Mouse (Mus musculus): ENCODE measurements around the gene Zfp536. TPM values are rescaled to one million over a fixed set of nuclear protein-coding genes. Genes with fewer than 3 reads are reported as not detected.

Gene Zfp536
- total and polyA plus RNA-seq, 3 experiments = 3.1 to 10.1 (median 7.7) TPM

DNA sequence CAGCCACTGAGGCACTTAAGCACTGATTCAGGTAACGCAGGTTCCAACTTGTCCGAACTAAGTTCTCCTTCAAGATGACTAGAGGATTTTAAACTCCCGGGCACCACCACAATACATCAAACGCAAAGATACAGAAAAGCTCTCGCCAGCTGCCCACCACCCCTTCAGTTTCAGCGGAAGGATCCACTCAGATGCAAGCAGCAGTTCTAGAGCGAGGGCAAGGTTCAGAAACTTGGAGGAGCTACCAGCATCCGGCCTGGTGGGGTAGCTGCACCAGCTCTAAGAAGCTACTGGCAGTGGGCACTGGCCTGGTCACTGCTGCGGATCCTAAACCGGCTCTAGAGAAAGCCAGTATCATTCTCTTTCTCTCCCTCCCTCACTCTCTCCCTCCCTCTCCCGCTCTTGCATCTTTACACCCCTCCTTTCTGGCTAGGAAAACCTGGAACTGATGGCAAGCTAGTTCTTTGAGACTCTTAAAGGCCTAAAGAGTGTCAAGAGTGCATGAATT, 1.1 kb upstream of the Zfp536 start:
- no peaks in the 10 kb centered on the region for H3K4me1 ChIP-seq (ENCODE audit: control insufficient read depth, insufficient read depth, low read length)
- no peaks in the 10 kb centered on the region for H3K79me2 ChIP-seq (replicated peaks; ENCODE audit: control insufficient read depth, insufficient read depth, low read length)
- H3K9ac ChIP-seq (ENCODE audit: low read depth, low read length) = no peak overlapping the region
- WGBS = 60% methylated on average over 11 of the region's 11 CpGs
- intact Hi-C loops (cut with DNase I) = loop anchor here (5.0 kb wide), 1 partner anchor 163 kb away; no protein-coding TSS in a partner anchor
- no peak overlapping the region for H3K4me3 ChIP-seq
- no peak for TF ChIP-seq POLR2A (IDR thresholded peaks at IDR 0.05; ENCODE audit: insufficient read depth, low read depth, low read length)
- no peak for TF ChIP-seq CTCF (IDR thresholded peaks at IDR 0.05)
- TF ChIP-seq EP300 (IDR thresholded peaks at IDR 0.05; ENCODE audit: insufficient read depth, low read depth, low read length) = no peak
- H3K27ac ChIP-seq = no peak overlapping the region
- H3K27me3 ChIP-seq (ENCODE audit: control insufficient read depth, insufficient read depth, low read length) = peaks cover 9% of the 10 kb centered on the region; the same call in 1 of the 2 replicates
- no peak for DNase-seq
- no peaks in the 10 kb centered on the region for H3K36me3 ChIP-seq (ENCODE audit: control insufficient read depth, insufficient read depth, low read length)

DNA sequence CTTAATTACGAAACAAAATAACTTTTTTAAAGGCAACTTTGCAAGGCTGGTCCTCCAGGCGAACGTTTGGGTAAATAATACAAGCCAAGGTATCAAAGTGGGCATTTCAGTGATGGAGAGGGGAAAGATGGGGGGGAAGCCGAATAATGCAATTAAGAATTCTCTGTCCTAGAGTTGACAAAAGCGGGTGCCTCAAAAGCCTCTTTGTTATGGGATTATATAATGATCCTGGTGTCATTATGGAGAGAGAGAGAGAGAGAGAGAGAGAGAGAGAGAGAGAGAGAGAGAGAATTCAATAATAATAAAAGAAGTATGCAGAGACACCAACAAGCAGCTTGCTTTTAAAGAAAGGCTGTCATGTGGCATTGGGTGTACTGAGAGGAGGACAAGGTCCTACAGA, 465 bp upstream of the Zfp536 start:
- TF ChIP-seq CTCF (IDR thresholded peaks at IDR 0.05) (no peak), EP300 (IDR thresholded peaks at IDR 0.05; ENCODE audit: insufficient read depth, low read depth, low read length) (no peak), POLR2A (IDR thresholded peaks at IDR 0.05; ENCODE audit: insufficient read depth, low read depth, low read length) (no peak)
- 38% methylated on average over 5 of the region's 5 CpGs for WGBS
- peaks cover 9% of the 10 kb centered on the region; the same call in 1 of the 2 replicates for H3K27me3 ChIP-seq (ENCODE audit: control insufficient read depth, insufficient read depth, low read length)
- intact Hi-C loops (cut with DNase I) = loop anchor here (5.0 kb wide), 1 partner anchor 163 kb away; no protein-coding TSS in a partner anchor
- H3K36me3 ChIP-seq (ENCODE audit: control insufficient read depth, insufficient read depth, low read length) = no peaks in the 10 kb centered on the region
- no peak overlapping the region for H3K27ac ChIP-seq
- no peaks in the 10 kb centered on the region for H3K4me1 ChIP-seq (ENCODE audit: control insufficient read depth, insufficient read depth, low read length)
- H3K79me2 ChIP-seq (replicated peaks; ENCODE audit: control insufficient read depth, insufficient read depth, low read length) = no peaks in the 10 kb centered on the region
- H3K4me3 ChIP-seq = no peak overlapping the region
- H3K9ac ChIP-seq (ENCODE audit: low read depth, low read length) = no peak overlapping the region
- DNase-seq = no peak

DNA sequence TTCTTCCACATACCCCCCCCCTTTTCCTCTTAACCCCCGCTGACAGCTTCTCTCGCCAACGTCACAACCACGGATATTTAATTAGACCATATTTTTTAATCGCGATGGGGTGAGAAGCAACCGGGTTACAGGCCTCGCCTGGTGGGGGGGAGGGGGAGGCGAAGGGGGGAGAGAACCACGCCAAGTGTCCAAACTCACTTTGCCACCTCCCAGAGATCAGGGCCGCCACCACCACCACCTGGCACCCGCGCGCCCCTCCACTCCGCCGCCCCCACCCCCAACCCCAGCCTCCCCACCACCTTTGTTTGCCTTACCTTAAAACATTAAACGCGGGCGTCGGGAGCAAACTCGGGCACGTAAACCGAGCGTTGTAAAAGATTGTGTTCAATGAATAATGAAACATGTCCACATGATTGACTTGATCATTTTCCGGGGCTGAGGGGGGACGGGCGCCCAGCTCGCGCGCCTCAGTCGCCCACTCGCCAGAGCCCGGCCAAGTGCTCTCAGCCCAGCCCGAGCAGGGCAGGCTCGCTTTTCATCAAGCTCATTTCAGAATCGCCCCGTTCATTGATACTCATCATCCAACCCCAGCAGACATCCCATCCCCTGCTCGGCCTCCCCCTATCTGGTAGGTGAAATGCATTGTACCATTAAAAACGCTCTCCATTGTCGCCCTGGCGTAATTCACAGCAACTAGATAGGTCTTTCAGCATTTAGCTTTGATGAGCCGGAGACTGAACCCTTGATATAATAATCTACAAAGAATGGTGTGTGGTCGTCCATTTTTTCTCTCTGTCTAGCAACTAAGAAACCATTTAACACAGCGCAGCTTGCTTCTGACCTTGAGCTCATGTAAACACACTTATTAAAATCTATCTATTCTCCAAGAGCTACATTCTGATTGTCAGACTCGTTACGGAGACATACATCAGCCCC, 797 bp downstream of the Zfp536 start:
- no peak for TF ChIP-seq POLR2A (IDR thresholded peaks at IDR 0.05; ENCODE audit: insufficient read depth, low read depth, low read length)
- no peak for TF ChIP-seq CTCF (IDR thresholded peaks at IDR 0.05)
- no peak for TF ChIP-seq EP300 (IDR thresholded peaks at IDR 0.05; ENCODE audit: insufficient read depth, low read depth, low read length)
- intact Hi-C loops (cut with DNase I) = loop anchor here (5.0 kb wide), 1 partner anchor 165 kb away; no protein-coding TSS in a partner anchor
- no peak for DNase-seq
- no peaks in the 10 kb centered on the region for H3K79me2 ChIP-seq (replicated peaks; ENCODE audit: control insufficient read depth, insufficient read depth, low read length)
- H3K36me3 ChIP-seq (ENCODE audit: control insufficient read depth, insufficient read depth, low read length) = no peaks in the 10 kb centered on the region
- H3K4me3 ChIP-seq = peak overlapping the region; percentile 58
- no peak overlapping the region for H3K9ac ChIP-seq (ENCODE audit: low read depth, low read length)
- no peak overlapping the region; the same call in 1 of the 2 replicates for H3K27ac ChIP-seq
- no peaks in the 10 kb centered on the region for H3K4me1 ChIP-seq (ENCODE audit: control insufficient read depth, insufficient read depth, low read length)
- H3K27me3 ChIP-seq (ENCODE audit: control insufficient read depth, insufficient read depth, low read length) = peaks cover 9% of the 10 kb centered on the region; the same call in 1 of the 2 replicates
- WGBS = 2% methylated on average over 46 of the region's 46 CpGs

DNA sequence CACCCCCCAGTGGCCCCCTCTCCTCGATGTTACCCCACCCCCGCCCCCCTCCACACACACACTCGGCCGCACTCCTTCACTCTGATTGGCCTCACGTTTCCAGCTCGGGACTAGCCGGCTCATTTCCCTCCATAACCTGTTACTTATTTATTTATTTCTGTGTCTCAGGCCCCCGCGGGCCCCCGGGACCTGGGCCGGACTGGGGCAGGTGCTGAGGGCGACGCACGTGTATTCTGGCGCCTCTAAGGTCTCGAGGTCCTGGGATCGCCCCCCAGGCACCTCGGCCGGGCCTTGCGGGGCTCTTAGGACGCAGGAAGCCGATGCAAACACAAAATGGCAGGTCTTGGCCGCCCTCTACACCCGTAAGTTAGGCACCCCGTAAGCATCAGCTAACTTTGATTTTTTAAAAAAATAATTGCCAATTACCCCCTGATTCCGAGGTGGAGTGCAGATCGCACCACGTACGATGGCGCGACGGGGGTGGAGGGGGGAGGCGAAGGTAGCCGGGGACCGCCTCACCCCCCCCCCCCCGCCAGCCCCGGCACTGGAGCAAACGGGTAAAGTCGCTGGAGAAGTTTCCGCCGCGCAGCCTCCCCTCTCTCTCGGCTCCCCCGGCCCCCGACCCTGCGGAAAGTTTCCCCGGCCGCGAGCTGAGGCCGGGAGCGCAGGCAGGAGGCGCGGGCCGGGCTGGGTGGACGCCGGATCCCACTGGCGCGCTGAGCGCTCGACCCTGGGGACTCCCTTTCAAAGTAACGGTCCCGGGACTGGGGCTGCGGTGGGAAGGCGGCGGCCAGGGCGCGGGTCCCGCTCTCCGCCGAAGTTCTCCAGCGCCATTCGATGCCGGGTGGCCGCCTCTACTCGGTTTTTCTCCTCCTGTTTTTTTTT, 1.7 kb downstream of the Zfp536 start:
- Histone ChIP-seq H3K27me3 (ENCODE audit: control insufficient read depth, insufficient read depth, low read length) (peaks cover 9% of the 10 kb centered on the region; the same call in 1 of the 2 replicates), H3K36me3 (ENCODE audit: control insufficient read depth, insufficient read depth, low read length) (no peaks in the 10 kb centered on the region), H3K27ac (peak overlapping the region; percentile 51), H3K4me1 (ENCODE audit: control insufficient read depth, insufficient read depth, low read length) (no peaks in the 10 kb centered on the region), H3K4me3 (peak overlapping the region; percentile 58), H3K79me2 (replicated peaks; ENCODE audit: control insufficient read depth, insufficient read depth, low read length) (no peaks in the 10 kb centered on the region), H3K9ac (ENCODE audit: low read depth, low read length) (peak overlapping the region; percentile 64)
- intact Hi-C loops (cut with DNase I) = loop anchor here (5.0 kb wide), 1 partner anchor 166 kb away; no protein-coding TSS in a partner anchor
- DNase-seq = peak; percentile 26 to 37
- under 1% methylated on average over 74 of the region's 75 CpGs for WGBS
- TF ChIP-seq CTCF (IDR thresholded peaks at IDR 0.05) (no peak), EP300 (IDR thresholded peaks at IDR 0.05; ENCODE audit: insufficient read depth, low read depth, low read length) (no peak), POLR2A (IDR thresholded peaks at IDR 0.05; ENCODE audit: insufficient read depth, low read depth, low read length) (no peak)

DNA sequence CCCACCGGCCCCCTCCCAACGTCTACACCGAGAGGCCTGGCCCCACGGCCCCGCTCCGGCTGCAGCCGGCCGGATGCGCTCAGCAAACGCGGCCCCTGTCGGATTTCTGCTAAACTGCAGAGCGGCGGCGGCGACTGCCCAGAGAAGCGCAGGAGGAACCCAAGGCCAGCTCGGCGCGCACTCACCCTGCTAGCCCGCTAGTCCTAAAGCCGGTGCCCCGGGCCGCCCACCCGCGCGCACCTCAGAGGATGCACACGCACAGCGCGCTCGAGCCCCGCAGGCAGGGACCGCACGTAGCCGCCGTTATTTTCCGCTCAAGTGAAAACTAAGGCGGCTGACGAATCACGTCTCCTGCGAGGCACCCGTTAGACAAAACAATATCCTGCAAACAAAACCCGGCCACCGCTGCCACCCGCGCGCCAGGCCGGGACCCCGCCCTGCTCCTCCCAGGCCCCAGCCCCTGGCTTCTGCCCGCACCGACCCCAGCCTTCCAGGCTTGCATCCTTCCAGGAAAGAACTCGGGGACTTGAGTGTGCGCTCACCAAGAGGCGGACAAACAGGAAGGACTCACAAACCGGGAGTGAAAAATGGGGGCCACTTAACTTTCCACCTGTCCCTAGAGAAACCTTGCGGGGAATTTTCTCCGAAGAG, 2.9 kb downstream of the Zfp536 start:
- peak; percentile 77 for DNase-seq
- no peaks in the 10 kb centered on the region for H3K36me3 ChIP-seq (ENCODE audit: control insufficient read depth, insufficient read depth, low read length)
- H3K27me3 ChIP-seq (ENCODE audit: control insufficient read depth, insufficient read depth, low read length) = peaks cover 9% of the 10 kb centered on the region; the same call in 1 of the 2 replicates
- no peak overlapping the region; the same call in 1 of the 2 replicates for H3K27ac ChIP-seq
- no peaks in the 10 kb centered on the region for H3K79me2 ChIP-seq (replicated peaks; ENCODE audit: control insufficient read depth, insufficient read depth, low read length)
- TF ChIP-seq CTCF (IDR thresholded peaks at IDR 0.05) = peak; percentile 73
- no peak for TF ChIP-seq POLR2A (IDR thresholded peaks at IDR 0.05; ENCODE audit: insufficient read depth, low read depth, low read length)
- TF ChIP-seq EP300 (IDR thresholded peaks at IDR 0.05; ENCODE audit: insufficient read depth, low read depth, low read length) = no peak
- H3K9ac ChIP-seq (ENCODE audit: low read depth, low read length) = peak overlapping the region; percentile 68
- intact Hi-C loops (cut with DNase I) = loop anchor here (5.0 kb wide), 1 partner anchor 167 kb away; no protein-coding TSS in a partner anchor
- WGBS = under 1% methylated on average over 57 of the region's 57 CpGs
- peak overlapping the region; percentile 52 for H3K4me3 ChIP-seq
- no peaks in the 10 kb centered on the region for H3K4me1 ChIP-seq (ENCODE audit: control insufficient read depth, insufficient read depth, low read length)

Measured in heart, adult 2 months (tissue).